In the genomic region with DNA sequence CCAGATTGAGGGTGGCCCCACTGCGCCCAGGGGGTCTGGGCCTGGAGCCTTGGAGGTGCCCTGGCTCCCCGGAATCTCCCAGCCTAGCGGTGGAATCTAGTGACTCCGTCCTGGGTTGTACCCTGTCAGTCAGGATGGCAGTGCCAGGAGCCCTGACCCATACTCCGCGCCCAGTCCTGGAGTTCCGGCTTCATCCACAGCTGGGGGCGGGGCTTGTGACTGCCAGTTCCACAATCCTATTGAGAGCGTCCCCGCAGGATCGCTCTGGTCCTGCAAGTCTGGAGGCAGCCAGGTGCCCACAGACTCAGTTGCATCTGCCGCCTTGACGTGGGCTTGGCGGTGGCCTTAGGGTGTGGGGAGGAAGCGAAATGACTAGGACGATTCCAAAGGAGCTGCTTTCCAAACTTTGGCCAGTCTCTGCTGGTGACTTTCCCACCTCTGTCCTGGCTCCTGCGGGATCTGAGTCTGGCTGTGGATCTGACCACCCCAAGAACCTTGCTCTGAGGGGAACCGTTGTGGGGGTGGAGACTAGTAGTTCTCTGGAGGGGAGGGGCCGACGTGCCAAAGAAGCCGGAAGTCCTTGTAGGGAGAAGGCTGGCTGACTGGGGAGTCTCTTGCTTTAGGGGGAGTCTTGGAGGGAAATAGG, we compare ENCODE assay signal across 8 mouse cellular contexts. TPM values are rescaled to one million over a fixed set of nuclear protein-coding genes. Genes with fewer than 3 reads are reported as not detected.
A peak's percentile ranks its signal among the peaks of the same experiment; 100 is the strongest.
DNase-seq lines count a peak whose midpoint lies in the region; ATAC-seq lines count a peak whose summit lies in the region.

No protein-coding gene starts in this region.

- H3K4me3 ChIP-seq in heart, embryonic 16.5 days (ENCODE audit: low read length): peak overlapping the region; percentile 90
- peak overlapping the region; percentile 78 for H3K4me3 ChIP-seq in lung, embryonic 15.5 days

- peak overlapping the region; percentile 95 for H3K9ac ChIP-seq in heart, embryonic 16.5 days (ENCODE audit: low read length)
- peak overlapping the region; percentile 72 for H3K9ac ChIP-seq in lung, embryonic 15.5 days

- peak overlapping the region; percentile 79 for H3K4me2 ChIP-seq in heart, embryonic 16.5 days (ENCODE audit: low read depth, low read length)
- H3K4me2 ChIP-seq in lung, embryonic 15.5 days: peak overlapping the region; percentile 98

- H3K27me3 ChIP-seq in heart, embryonic 16.5 days (ENCODE audit: control insufficient read depth, insufficient read depth, low read length): no peaks in the 10 kb centered on the region
- H3K27me3 ChIP-seq in lung, embryonic 15.5 days: no peaks in the 10 kb centered on the region

- H3K4me1 ChIP-seq in heart, embryonic 16.5 days (ENCODE audit: control insufficient read depth, insufficient read depth, low read length): peaks cover 34% of the 10 kb centered on the region
- H3K4me1 ChIP-seq in lung, embryonic 15.5 days: peaks cover 29% of the 10 kb centered on the region

- peak; percentile 76 for ATAC-seq in heart, embryonic 16.5 days (replicated peaks; ENCODE audit: extremely low read depth, insufficient read depth, low FRiP score)
- ATAC-seq in lung, embryonic 15.5 days (ENCODE audit: borderline replicate concordance, extremely low read depth, low FRiP score, low TSS enrichment): peak; percentile 79
- ATAC-seq in neutrophil, adult 5-6 weeks (ENCODE audit: extremely low read depth, insufficient number of reproducible peaks, low FRiP score, poor library complexity, severe bottlenecking): peak; percentile 67

- peak; percentile 83 for DNase-seq in CD4-positive helper T cell, adult 2 months (ENCODE audit: low read depth, low spot score)
- peak; percentile 96 for DNase-seq in adrenal gland, postnatal 14 days
- DNase-seq in fibroblast of lung, adult 2 months (ENCODE audit: low read depth): peak; percentile 62
- peak; percentile 96 to 98 for DNase-seq in kidney, postnatal 25 days
- DNase-seq in testis, postnatal 14 days (ENCODE audit: low spot score): peak; percentile 81

- H3K27ac ChIP-seq in heart, embryonic 16.5 days (ENCODE audit: low read length): peak overlapping the region; percentile 85
- peak overlapping the region; percentile 69 for H3K27ac ChIP-seq in lung, embryonic 15.5 days

- peaks cover 20% of the 10 kb centered on the region for H3K36me3 ChIP-seq in heart, embryonic 16.5 days (ENCODE audit: control insufficient read depth, insufficient read depth)
- H3K36me3 ChIP-seq in lung, embryonic 15.5 days: peaks cover 29% of the 10 kb centered on the region

- no peaks in the 10 kb centered on the region for H3K9me3 ChIP-seq in heart, embryonic 16.5 days (replicated peaks; ENCODE audit: control insufficient read depth, low read length)
- H3K9me3 ChIP-seq in lung, embryonic 15.5 days: no peaks in the 10 kb centered on the region

- under 1% methylated on average over 21 of the region's 21 CpGs for WGBS in heart, embryonic 16.5 days
- WGBS in lung, embryonic 15.5 days: under 1% methylated on average over 21 of the region's 21 CpGs

RNA-seq across cellular contexts. Expression of gene Gm20708, which starts 1.1 kb away (rescaled TPM):
- 0.83 and 0.93 TPM in 2 replicates for total RNA-seq in adrenal gland, postnatal 14 days (2021)
- 0.92 and 2.4 TPM in 2 replicates for polyA plus RNA-seq in heart, embryonic 16.5 days (2015; fragmentation: Nextera tagmentation; extraction: Ambion mirVana)
- 0.24 TPM in 1 of 2 replicates, not detected in the other for polyA plus RNA-seq in lung, embryonic 15.5 days (2015; fragmentation: Nextera tagmentation; extraction: Ambion mirVana)
- 3.9 and 8.8 TPM in 2 replicates for total RNA-seq in neutrophil, adult 5-6 weeks (2017)

RNA-seq across cellular contexts. Expression of gene Syngr2, which starts 1.1 kb away (rescaled TPM):
- total RNA-seq in adrenal gland, postnatal 14 days (2021): 62.6 and 73.8 TPM in 2 replicates
- polyA plus RNA-seq in heart, embryonic 16.5 days (2015; fragmentation: Nextera tagmentation; extraction: Ambion mirVana): 111 and 133 TPM in 2 replicates
- 63.3 and 73.7 TPM in 2 replicates for polyA plus RNA-seq in lung, embryonic 15.5 days (2015; fragmentation: Nextera tagmentation; extraction: Ambion mirVana)
- total RNA-seq in neutrophil, adult 5-6 weeks (2017): 80.2 and 108 TPM in 2 replicates

RNA-seq across cellular contexts. Expression of gene 6030468B19Rik, which starts 13.1 kb away (rescaled TPM):
- 0.44 TPM in 1 of 2 replicates, not detected in the other for total RNA-seq in adrenal gland, postnatal 14 days (2021)
- 0.32 and 0.39 TPM in 2 replicates for polyA plus RNA-seq in heart, embryonic 16.5 days (2015; fragmentation: Nextera tagmentation; extraction: Ambion mirVana)
- polyA plus RNA-seq in lung, embryonic 15.5 days (2015; fragmentation: Nextera tagmentation; extraction: Ambion mirVana): 0.32 and 0.74 TPM in 2 replicates
- 0.58 and 0.86 TPM in 2 replicates for total RNA-seq in neutrophil, adult 5-6 weeks (2017)

RNA-seq across cellular contexts. Expression of gene Afmid, which starts 15.2 kb away (rescaled TPM):
- 7.5 and 16.4 TPM in 2 replicates for total RNA-seq in adrenal gland, postnatal 14 days (2021)
- polyA plus RNA-seq in heart, embryonic 16.5 days (2015; fragmentation: Nextera tagmentation; extraction: Ambion mirVana): 17.5 and 20.8 TPM in 2 replicates
- 3.8 and 5.3 TPM in 2 replicates for polyA plus RNA-seq in lung, embryonic 15.5 days (2015; fragmentation: Nextera tagmentation; extraction: Ambion mirVana)
- 10.4 and 11.9 TPM in 2 replicates for total RNA-seq in neutrophil, adult 5-6 weeks (2017)

RNA-seq across cellular contexts. Expression of gene Tk1, which starts 15.4 kb away (rescaled TPM):
- 29.1 and 34.8 TPM in 2 replicates for total RNA-seq in adrenal gland, postnatal 14 days (2021)
- 108 and 114 TPM in 2 replicates for polyA plus RNA-seq in heart, embryonic 16.5 days (2015; fragmentation: Nextera tagmentation; extraction: Ambion mirVana)
- 145 and 147 TPM in 2 replicates for polyA plus RNA-seq in lung, embryonic 15.5 days (2015; fragmentation: Nextera tagmentation; extraction: Ambion mirVana)
- 9.0 and 12.4 TPM in 2 replicates for total RNA-seq in neutrophil, adult 5-6 weeks (2017)

Comparison
In these comparisons a context has a peak if more than half of its experiments do, and no peak if none do; other contexts are left out.
1. Peak in every context shown above with its lines: DNase-seq, ATAC-seq, H3K4me3 ChIP-seq and H3K27ac ChIP-seq.